Mouse (Mus musculus) MEL (cell line): Measurements from ENCODE around the gene Fyttd1. TPM values are rescaled to one million over a fixed set of nuclear protein-coding genes. Genes with fewer than 3 reads are reported as not detected.
A peak's percentile ranks its signal among the peaks of the same experiment; 100 is the strongest.
"Not testable (repeated sequence)": the region's sequence is repeated elsewhere in the genome, so short reads cannot be mapped to it uniquely, and the experiment has no call there.

Experiments
- DNase-seq: peaks from one replicate; pipeline ENCODE4 v3.0.0; 2011; ENCODE audit warnings: low read depth, low spot score
- H3K27ac ChIP-seq: 2 replicates; pipeline ENCODE4 v1.5.1; 2012; ENCODE audit warnings: low read depth, mild to moderate bottlenecking, control low read depth, low read length, moderate library complexity; ENCODE audit not compliant: control insufficient read depth
- H3K27me3 ChIP-seq, 2 experiments: fragments of 150-350 bp in 1 of 2; sonication (generic) in 1 of 2; 2 replicates each; pipeline ENCODE4 v1.6.1; 2012; ENCODE audit warnings: low read length in 2 of 2, mild to moderate bottlenecking in 2 of 2, improper control_type of control experiment in 1 of 2, moderate library complexity in 1 of 2; ENCODE audit not compliant: insufficient read depth in 2 of 2, control insufficient read depth in 1 of 2
- H3K36me3 ChIP-seq, 2 experiments: 2 replicates each; pipeline ENCODE4 v1.6.1; 2012 to 2014; ENCODE audit warnings: low read length in 2 of 2, improper control_type of control experiment in 1 of 2, inconsistent platforms in 1 of 2, mild to moderate bottlenecking in 1 of 2; ENCODE audit not compliant: insufficient read depth in 2 of 2, control insufficient read depth in 1 of 2
- H3K4me1 ChIP-seq, 2 experiments: fragments of 150-350 bp in 1 of 2; sonication (generic) in 1 of 2; 2 replicates each; pipeline ENCODE4 v1.6.1; 2012; ENCODE audit warnings: low read length in 2 of 2, improper control_type of control experiment in 1 of 2, mild to moderate bottlenecking in 1 of 2; ENCODE audit not compliant: insufficient read depth in 2 of 2, control insufficient read depth in 1 of 2
- H3K4me3 ChIP-seq, 2 experiments: fragments of 150-350 bp in 1 of 2; sonication (generic) in 1 of 2; 2 replicates each; pipeline ENCODE4 v1.5.1; 2012; ENCODE audit warnings: low read depth in 2 of 2, low read length in 2 of 2, mild to moderate bottlenecking in 2 of 2, moderate library complexity in 2 of 2, control low read depth in 1 of 2, improper control_type of control experiment in 1 of 2; ENCODE audit not compliant: control insufficient read depth in 1 of 2, insufficient read depth in 1 of 2
- H3K79me2 ChIP-seq: 2 replicates; pipeline ENCODE4 v1.6.1; 2012; ENCODE audit warnings: mild to moderate bottlenecking, low read length, moderate library complexity; ENCODE audit not compliant: control insufficient read depth, poor library complexity, insufficient read depth
- H3K9ac ChIP-seq: 2 replicates; pipeline ENCODE4 v1.6.1; 2012; ENCODE audit warnings: low read depth, mild to moderate bottlenecking, control low read depth, low read length, moderate library complexity; ENCODE audit not compliant: control insufficient read depth, poor library complexity, severe bottlenecking
- H3K9me3 ChIP-seq: fragments of 150-350 bp; sonication (generic); replicated peaks from 2 replicates; pipeline ENCODE4 v1.6.1; 2012; ENCODE audit warnings: mild to moderate bottlenecking, low read length, improper control_type of control experiment, moderate library complexity; ENCODE audit not compliant: insufficient read depth
- BHLHE40 ChIP-seq: IDR thresholded peaks from 2 replicates; pipeline ENCODE4 v1.6.1; 2012; ENCODE audit warnings: low read depth, mild to moderate bottlenecking, inconsistent platforms, low read length, improper control_type of control experiment, borderline replicate concordance
- CHD1 ChIP-seq: IDR thresholded peaks from 2 replicates; pipeline ENCODE4 v1.6.1; 2012; ENCODE audit warnings: low read depth, mild to moderate bottlenecking, inconsistent platforms, low read length, improper control_type of control experiment
- CHD2 ChIP-seq: IDR thresholded peaks from 2 replicates; pipeline ENCODE4 v1.6.1; 2011; ENCODE audit warnings: low read length, improper control_type of control experiment
- E2F4 ChIP-seq: IDR thresholded peaks from 2 replicates; pipeline ENCODE4 v1.6.1; 2011; ENCODE audit warnings: low read depth, low read length, improper control_type of control experiment, borderline replicate concordance
- EP300 ChIP-seq, 2 experiments: IDR thresholded peaks; 2 replicates each; pipeline ENCODE4 v1.6.1; 2011; ENCODE audit warnings: improper control_type of control experiment in 2 of 2, low read length in 2 of 2, low read depth in 1 of 2, mild to moderate bottlenecking in 1 of 2
- ETS1 ChIP-seq: IDR thresholded peaks from 2 replicates; pipeline ENCODE4 v1.6.1; 2012; ENCODE audit warnings: low read depth, mild to moderate bottlenecking, inconsistent platforms, low read length, improper control_type of control experiment, moderate library complexity
- GATA1 ChIP-seq: IDR thresholded peaks from 2 replicates; pipeline ENCODE4 v1.6.1; 2011; ENCODE audit warnings: low read depth, low read length, improper control_type of control experiment
- HCFC1 ChIP-seq: IDR thresholded peaks from 2 replicates; pipeline ENCODE4 v1.6.1; 2012; ENCODE audit warnings: low read depth, mild to moderate bottlenecking, inconsistent platforms, low read length, improper control_type of control experiment, moderate library complexity
- KAT2A ChIP-seq: conservative IDR thresholded peaks from 2 replicates; pipeline ENCODE4 v1.6.1; 2012; ENCODE audit warnings: low read depth, low read length, improper control_type of control experiment, inconsistent platforms
- MAFK ChIP-seq: IDR thresholded peaks from 2 replicates; pipeline ENCODE4 v1.6.1; 2011; ENCODE audit warnings: low read depth, mild to moderate bottlenecking, low read length, improper control_type of control experiment, borderline replicate concordance
- MXI1 ChIP-seq: IDR thresholded peaks from 2 replicates; pipeline ENCODE4 v1.6.1; 2011; ENCODE audit warnings: mild to moderate bottlenecking, low read depth, low read length, improper control_type of control experiment
- NELFE ChIP-seq: IDR thresholded peaks from 2 replicates; pipeline ENCODE4 v1.6.1; 2011; ENCODE audit warnings: low read depth, low read length, improper control_type of control experiment
- NRF1 ChIP-seq: IDR thresholded peaks from 2 replicates; pipeline ENCODE4 v1.6.1; 2014; ENCODE audit warnings: low read depth, mild to moderate bottlenecking, inconsistent platforms, low read length, improper control_type of control experiment, moderate library complexity; ENCODE audit not compliant: poor library complexity, insufficient read depth, severe bottlenecking
- POLR2A ChIP-seq, 2 experiments: IDR thresholded peaks; 2 replicates each; pipeline ENCODE4 v1.6.1; 2011 to 2012; ENCODE audit warnings: low read length in 2 of 2, mild to moderate bottlenecking in 2 of 2, control low read depth in 1 of 2, improper control_type of control experiment in 1 of 2, low read depth in 1 of 2, moderate library complexity in 1 of 2; ENCODE audit not compliant: control insufficient read depth in 1 of 2, insufficient read depth in 1 of 2, poor library complexity in 1 of 2
- POLR2AphosphoS5 ChIP-seq: IDR thresholded peaks from 2 replicates; pipeline ENCODE4 v1.6.1; 2012; ENCODE audit warnings: low read depth, borderline replicate concordance, mild to moderate bottlenecking, inconsistent platforms, low read length, moderate library complexity, mixed read lengths
- SIN3A ChIP-seq: IDR thresholded peaks from 2 replicates; pipeline ENCODE4 v1.6.1; 2012; ENCODE audit warnings: low read length, improper control_type of control experiment, inconsistent platforms
- TBP ChIP-seq: IDR thresholded peaks from 2 replicates; pipeline ENCODE4 v1.8.0; 2011; ENCODE audit warnings: low read depth, low read length, improper control_type of control experiment
- UBTF ChIP-seq: IDR thresholded peaks from 2 replicates; pipeline ENCODE4 v1.6.1; 2012; ENCODE audit warnings: low read depth, mild to moderate bottlenecking, inconsistent platforms, low read length, improper control_type of control experiment, moderate library complexity, borderline replicate concordance; ENCODE audit not compliant: insufficient read depth
- USF1 ChIP-seq: IDR thresholded peaks from 2 replicates; pipeline ENCODE4 v1.6.1; 2014; ENCODE audit warnings: low read depth, mild to moderate bottlenecking, inconsistent platforms, low read length, improper control_type of control experiment, moderate library complexity
- USF2 ChIP-seq, 2 experiments: IDR thresholded peaks; 2 replicates each; pipeline ENCODE4 v1.6.1; 2011 to 2012; ENCODE audit warnings: improper control_type of control experiment in 2 of 2, low read length in 2 of 2, borderline replicate concordance in 1 of 2, inconsistent platforms in 1 of 2, low read depth in 1 of 2, mild to moderate bottlenecking in 1 of 2; ENCODE audit not compliant: insufficient read depth in 1 of 2
- ZC3H11A ChIP-seq: IDR thresholded peaks from 2 replicates; pipeline ENCODE4 v1.6.1; 2012; ENCODE audit warnings: low read depth, mild to moderate bottlenecking, inconsistent platforms, low read length, improper control_type of control experiment
- ZNF384 ChIP-seq: IDR thresholded peaks from 2 replicates; pipeline ENCODE4 v1.6.1; 2012; ENCODE audit warnings: low read depth, mild to moderate bottlenecking, inconsistent platforms, low read length, improper control_type of control experiment
- polyA plus RNA-seq, 2 experiments: library from polyadenylated mRNA; stranded (reverse) in 1 of 2; unstranded in 1 of 2; fragments of >175 nt in 1 of 2; fragments of >200 nt in 1 of 2; gene quantifications; 2 replicates each; pipeline versions ENCODE4 v1.2.1 to v1.2.4; 2012; ENCODE audit warnings: low replicate concordance in 2 of 2, low read depth in 1 of 2; ENCODE audit not compliant: insufficient read length in 2 of 2, insufficient read depth in 1 of 2, missing spikeins in 1 of 2
- total RNA-seq: library from RNA; depleted of rRNA; stranded (reverse); fragments of 300-350 nt; gene quantifications from 2 replicates; pipeline ENCODE4 v1.2.3, GENCODE M21; 2012

The Fyttd1 gene
- total and polyA plus RNA-seq, 3 experiments, result 44.3 to 76.0 TPM; not detected in 1

GRCm38 (mm10) chr16:32937358-32937757, 60.1 kb downstream of the Fyttd1 start:
- Histone ChIP-seq H3K9me3 (no peaks in the 10 kb centered on the region), H3K4me1 (peaks cover 7 to 14% of the 10 kb centered on the region in 2 experiments; a peak in 3 of 4 replicates), H3K27me3 (no peaks in the 10 kb centered on the region), H3K9ac (no peak overlapping the region), H3K4me3 (no peak overlapping the region), H3K27ac (no peak overlapping the region), H3K36me3 (peaks cover 0 to 19% of the 10 kb centered on the region in 2 experiments; a peak in 3 of 4 replicates), H3K79me2 (peaks cover 27% of the 10 kb centered on the region)
- no peak for DNase-seq
- TF ChIP-seq KAT2A (no peak), CHD2 (no peak), POLR2A (IDR thresholded peaks at IDR 0.05; ENCODE audit: control insufficient read depth in 1 of 2, insufficient read depth in 1 of 2, low read depth in 1 of 2, low read length in 2 of 2, poor library complexity in 1 of 2) (no peak), CHD1 (no peak), MAFK (no peak), USF1 (no peak), POLR2AphosphoS5 (no peak), SIN3A (no peak), E2F4 (no peak), NRF1 (no peak), USF2 (IDR thresholded peaks at IDR 0.05; ENCODE audit: borderline replicate concordance in 1 of 2, insufficient read depth in 1 of 2, low read depth in 1 of 2, low read length in 2 of 2) (no peak), NELFE (no peak), HCFC1 (no peak), EP300 (IDR thresholded peaks at IDR 0.05; ENCODE audit: low read depth in 1 of 2, low read length in 2 of 2) (no peak), ZC3H11A (no peak), BHLHE40 (no peak), UBTF (no peak), ZNF384 (no peak), GATA1 (no peak), ETS1 (no peak)

- not testable (repeated sequence) for H3K27ac ChIP-seq, H3K27me3 ChIP-seq, H3K9me3 ChIP-seq
- TF ChIP-seq MXI1 (peak; percentile 47; the same call in 1 of the 2 replicates), TBP (0 out of 2 replicates have a peak, but pooled peaks have one; percentile 16)
- H3K79me2 ChIP-seq, result peaks cover 31% of the 10 kb centered on the region
- peak; percentile 67 for DNase-seq
- peaks cover 0 to 19% of the 10 kb centered on the region in 2 experiments; a peak in 3 of 4 replicates for H3K36me3 ChIP-seq
- peak overlapping the region; percentile 41; the same call in 1 of the 2 replicates for H3K9ac ChIP-seq
- H3K4me3 ChIP-seq, result peak overlapping the region; percentile 52 to 65
- peaks cover 7 to 14% of the 10 kb centered on the region in 2 experiments; a peak in 3 of 4 replicates for H3K4me1 ChIP-seq
These were observed 62.0 kb downstream of the Fyttd1 start for GRCm38 (mm10) chr16:32939301-32939700.

GRCm38 (mm10) chr16:32939716-32940115, 62.4 kb downstream of the Fyttd1 start:
- Histone ChIP-seq H3K4me3 (peak overlapping the region; percentile 52 to 65), H3K4me1 (peaks cover 7 to 14% of the 10 kb centered on the region in 2 experiments; a peak in 3 of 4 replicates), H3K36me3 (peaks cover 0 to 19% of the 10 kb centered on the region in 2 experiments; a peak in 3 of 4 replicates), H3K79me2 (peaks cover 31% of the 10 kb centered on the region), H3K9ac (peak overlapping the region; percentile 41; the same call in 1 of the 2 replicates)
- H3K27ac ChIP-seq, H3K27me3 ChIP-seq, H3K9me3 ChIP-seq: not testable (repeated sequence)
- DNase-seq, result peak; percentile 42
